Mouse (Mus musculus) myocyte (in vitro differentiated cells): ENCODE results near the gene Fam163b.

Experiments
- CEBPB ChIP-seq: IDR thresholded peaks from 2 replicates; pipeline ENCODE4 v1.6.1; 2011; ENCODE audit warnings: mild to moderate bottlenecking, moderate library complexity; ENCODE audit not compliant: poor library complexity, insufficient read depth, severe bottlenecking
- E2F4 ChIP-seq: IDR thresholded peaks from one replicate; pipeline ENCODE4 v1.6.1; 2011; ENCODE audit warnings: mild to moderate bottlenecking, control low read depth, moderate library complexity; ENCODE audit not compliant: insufficient read depth
- MAX ChIP-seq: IDR thresholded peaks from one replicate; pipeline ENCODE4 v1.6.1; 2011; ENCODE audit warnings: low read depth, mild to moderate bottlenecking, control low read depth
- MYOD1 ChIP-seq, 3 experiments: IDR thresholded peaks; one replicate each; pipeline ENCODE4 v1.6.1; 2011; ENCODE audit warnings: control low read depth in 2 of 3, low read depth in 2 of 3, mild to moderate bottlenecking in 2 of 3, moderate library complexity in 1 of 3; ENCODE audit not compliant: insufficient read length in 2 of 3, control insufficient read depth in 1 of 3
- MYOG ChIP-seq, 3 experiments: IDR thresholded peaks; one replicate each; pipeline ENCODE4 v1.6.1; 2011; ENCODE audit warnings: control low read depth in 2 of 3, low read depth in 2 of 3, mild to moderate bottlenecking in 2 of 3; ENCODE audit not compliant: insufficient read length in 2 of 3, control insufficient read depth in 1 of 3, insufficient read depth in 1 of 3
- POLR2A ChIP-seq: IDR thresholded peaks from one replicate; pipeline ENCODE4 v1.6.1; 2011; ENCODE audit warnings: low read depth, mild to moderate bottlenecking, control low read depth, moderate library complexity; ENCODE audit not compliant: insufficient read length
- POLR2AphosphoS2 ChIP-seq: IDR thresholded peaks from one replicate; pipeline ENCODE4 v1.6.1; 2011; ENCODE audit warnings: low read depth, control low read depth; ENCODE audit not compliant: insufficient read length
- TCF12 ChIP-seq: IDR thresholded peaks from one replicate; pipeline ENCODE4 v1.6.1; 2011; ENCODE audit warnings: mild to moderate bottlenecking, control low read depth; ENCODE audit not compliant: poor library complexity, insufficient read depth, severe bottlenecking
- TCF3 ChIP-seq: IDR thresholded peaks from one replicate; pipeline ENCODE4 v1.6.1; 2011; ENCODE audit warnings: low read depth, control low read depth; ENCODE audit not compliant: insufficient read length
- USF1 ChIP-seq: IDR thresholded peaks from one replicate; pipeline ENCODE4 v1.6.1; 2011; ENCODE audit warnings: low read depth, mild to moderate bottlenecking, control low read depth, moderate library complexity

GRCm38 (mm10) chr2:27122578-27122977, 19.7 kb downstream of the Fam163b start:
- no peak for TF ChIP-seq MAX
- no peak for TF ChIP-seq TCF12
- no peak for TF ChIP-seq CEBPB
- no peak for TF ChIP-seq POLR2A
- TF ChIP-seq E2F4: no peak
- no peak for TF ChIP-seq POLR2AphosphoS2
- TF ChIP-seq USF1: no peak
- no peak for TF ChIP-seq MYOG (IDR thresholded peaks at IDR 0.05; ENCODE audit: control insufficient read depth in 1 of 3, insufficient read depth in 1 of 3, insufficient read length in 2 of 3, low read depth in 2 of 3)
- no peak for TF ChIP-seq TCF3
- TF ChIP-seq MYOD1 (IDR thresholded peaks at IDR 0.05; ENCODE audit: control insufficient read depth in 1 of 3, insufficient read length in 2 of 3, low read depth in 2 of 3): no peak
